Mouse (Mus musculus) hindbrain, embryonic 11.5 days (tissue): ENCODE results near the gene Elp6. TPM values are rescaled to one million over a fixed set of nuclear protein-coding genes. Genes with fewer than 3 reads are reported as not detected.

ENCODE experiments used
- ATAC-seq: fragments of 200-750 bp; cut with Nextera tagmentation; 2 replicates; pipeline ENCODE4 v1.8.0; 2017; ENCODE audit warnings: mild to moderate bottlenecking, moderate TSS enrichment, moderate library complexity; ENCODE audit not compliant: low FRiP score
- DNase-seq: peaks from one replicate; pipeline ENCODE4 v3.0.0-alpha.2; 2015; ENCODE audit warnings: low spot score
- H3K27ac ChIP-seq: fragments of 300-500 bp; sonication (generic); 2 replicates; pipeline ENCODE4 v1.5.1; 2014; ENCODE audit warnings: mild to moderate bottlenecking, low read depth, low read length
- H3K27me3 ChIP-seq: fragments of 300-500 bp; sonication (generic); 2 replicates; pipeline ENCODE4 v1.6.1; 2014; ENCODE audit warnings: mild to moderate bottlenecking, low read length, moderate library complexity, mixed read lengths; ENCODE audit not compliant: control insufficient read depth, insufficient read depth
- H3K36me3 ChIP-seq: fragments of 300-500 bp; sonication (generic); 2 replicates; pipeline ENCODE4 v1.6.1; 2014; ENCODE audit warnings: mild to moderate bottlenecking, low read length, moderate library complexity, mixed read lengths; ENCODE audit not compliant: control insufficient read depth, insufficient read depth
- H3K4me1 ChIP-seq: fragments of 300-500 bp; sonication (generic); replicated peaks from 2 replicates; pipeline ENCODE4 v1.6.1; 2014; ENCODE audit warnings: low read length, mixed read lengths; ENCODE audit not compliant: control insufficient read depth, insufficient read depth
- H3K4me2 ChIP-seq: fragments of 300-500 bp; sonication (generic); replicated peaks from 2 replicates; pipeline ENCODE4 v1.6.1; 2014; ENCODE audit warnings: mild to moderate bottlenecking, low read depth, low read length
- H3K4me3 ChIP-seq: fragments of 300-500 bp; sonication (generic); 2 replicates; pipeline ENCODE4 v1.5.1; 2014; ENCODE audit warnings: low read depth, low read length
- H3K9ac ChIP-seq: fragments of 300-500 bp; sonication (generic); 2 replicates; pipeline ENCODE4 v1.6.1; 2014; ENCODE audit warnings: low read depth, low read length
- H3K9me3 ChIP-seq: fragments of 300-500 bp; sonication (generic); 2 replicates; pipeline ENCODE4 v1.6.1; 2016; ENCODE audit warnings: low read length; ENCODE audit not compliant: control insufficient read depth
- WGBS: fragments of 180-500 bp; shearing (Covaris S2); extraction: QIAGEN DNeasy Blood & Tissue Kit; methylation state at CpG from one replicate; pipeline ENCODE4 v1.1.7; 2014; 5-methylcytosine and 5-hydroxymethylcytosine counted together
- polyA plus RNA-seq: library from polyadenylated mRNA; unstranded; fragments of >200 nt; fragmentation: Nextera tagmentation; extraction: Ambion mirVana; gene quantifications from 2 replicates; pipeline ENCODE4 v1.2.1, GENCODE M21; 2014

The Elp6 gene
- polyA plus RNA-seq, 1 experiment from 2014 or later: 35.1 TPM

- H3K9ac ChIP-seq: no peak overlapping the region
- no peaks in the 10 kb centered on the region for H3K27me3 ChIP-seq
- H3K36me3 ChIP-seq: no peaks in the 10 kb centered on the region
- no peak overlapping the region for H3K4me2 ChIP-seq
- DNase-seq (no peak), ATAC-seq (no peak)
- H3K4me3 ChIP-seq: no peak overlapping the region
- H3K27ac ChIP-seq: no peak overlapping the region
- no peaks in the 10 kb centered on the region for H3K4me1 ChIP-seq
- H3K9me3 ChIP-seq: no peaks in the 10 kb centered on the region
- WGBS: 92% methylated on average over 5 of the region's 5 CpGs
These were observed 35.2 kb downstream of the Elp6 start for GRCm38 (mm10) chr9:110340037-110340750.

DNA sequence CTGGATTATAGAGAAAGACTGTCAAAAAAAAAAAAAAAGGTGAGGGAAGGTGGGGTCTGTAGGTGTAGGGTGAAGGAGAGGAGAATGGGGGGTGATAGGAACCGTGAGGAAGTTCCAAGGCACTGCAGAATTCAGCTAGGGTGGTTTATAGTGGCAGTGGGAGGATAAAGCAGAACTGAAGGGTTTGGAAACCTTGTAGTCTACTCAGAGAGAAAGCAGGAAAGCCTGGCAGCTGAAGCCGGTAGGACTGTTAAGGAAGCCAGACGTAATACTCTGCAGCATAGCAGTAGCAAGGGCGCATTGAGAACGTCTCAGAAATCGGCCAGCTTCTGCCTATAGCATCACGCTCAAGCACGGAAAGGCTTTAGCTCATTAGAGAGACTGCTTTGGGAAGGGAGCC is 37.0 kb downstream of the Elp6 start:
- H3K9ac ChIP-seq: no peak overlapping the region
- DNase-seq (no peak), ATAC-seq (no peak)
- no peak overlapping the region for H3K4me2 ChIP-seq
- 85% methylated on average over 8 of the region's 8 CpGs for WGBS
- no peak overlapping the region for H3K4me3 ChIP-seq
- no peaks in the 10 kb centered on the region for H3K9me3 ChIP-seq
- no peaks in the 10 kb centered on the region for H3K36me3 ChIP-seq
- no peaks in the 10 kb centered on the region for H3K4me1 ChIP-seq
- H3K27ac ChIP-seq: no peak overlapping the region
- H3K27me3 ChIP-seq: no peaks in the 10 kb centered on the region

GRCm38 (mm10) chr9:110343805-110344204 is 38.8 kb downstream of the Elp6 start:
- no peak for DNase-seq
- no peaks in the 10 kb centered on the region for H3K27me3 ChIP-seq
- no peak for ATAC-seq
- no peak overlapping the region for H3K27ac ChIP-seq
- 61% methylated on average over 6 of the region's 6 CpGs for WGBS
- no peaks in the 10 kb centered on the region for H3K9me3 ChIP-seq
- no peak overlapping the region for H3K4me2 ChIP-seq
- no peak overlapping the region for H3K4me3 ChIP-seq
- no peaks in the 10 kb centered on the region for H3K4me1 ChIP-seq
- H3K9ac ChIP-seq: no peak overlapping the region
- H3K36me3 ChIP-seq: no peaks in the 10 kb centered on the region

DNA sequence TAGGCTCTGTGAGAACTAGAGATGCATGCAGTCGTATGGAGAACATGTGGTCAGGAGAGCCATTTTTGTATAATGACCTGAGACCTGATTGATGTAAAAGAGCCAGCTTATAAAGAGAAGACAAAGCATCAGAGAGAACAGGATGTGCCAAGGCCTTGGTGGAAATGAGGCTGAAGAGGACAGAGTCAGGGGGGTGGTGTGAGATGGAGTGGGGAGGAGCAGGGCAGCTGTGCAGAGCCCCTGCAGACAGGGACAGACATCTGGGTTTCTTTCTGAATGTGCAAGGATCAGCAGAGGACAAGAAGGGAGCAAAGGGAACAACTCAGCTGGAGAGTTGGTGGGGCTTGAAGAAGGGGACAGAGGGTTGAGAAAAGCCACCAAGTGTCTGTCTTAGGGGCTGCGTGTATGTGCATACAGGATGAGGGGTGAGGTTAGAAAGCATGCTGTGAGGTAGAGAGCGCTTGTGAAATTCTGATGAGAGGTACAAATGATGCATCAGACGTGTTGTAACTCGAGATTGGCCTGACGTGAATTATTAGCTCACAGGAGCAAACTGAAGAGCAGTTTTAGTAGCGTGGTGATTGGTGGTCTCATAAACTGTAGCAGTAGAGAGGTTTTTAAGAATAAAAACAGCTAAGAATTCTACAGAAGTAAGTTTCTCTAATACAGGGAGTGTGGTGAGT is 40.2 kb downstream of the Elp6 start:
- whole genome bisulfite sequencing: 77% methylated on average over 7 of the region's 7 CpGs
- DNase-seq: no peak

GRCm38 (mm10) chr9:110348899-110349298 is 43.9 kb downstream of the Elp6 start:
- Histone ChIP-seq H3K27me3 (no peaks in the 10 kb centered on the region), H3K4me3 (no peak overlapping the region), H3K4me2 (no peak overlapping the region), H3K36me3 (no peaks in the 10 kb centered on the region), H3K27ac (no peak overlapping the region), H3K9me3 (no peaks in the 10 kb centered on the region), H3K4me1 (no peaks in the 10 kb centered on the region), H3K9ac (no peak overlapping the region)
- ATAC-seq: no peak
- 77% methylated on average over 4 of the region's 4 CpGs for WGBS
- DNase-seq: no peak

More for the DNA sequence above, 40.2 kb downstream of the Elp6 start:
- H3K9ac ChIP-seq: no peak overlapping the region
- no peak overlapping the region for H3K4me2 ChIP-seq
- H3K27ac ChIP-seq: no peak overlapping the region
- H3K36me3 ChIP-seq: no peaks in the 10 kb centered on the region
- no peaks in the 10 kb centered on the region for H3K4me1 ChIP-seq
- H3K4me3 ChIP-seq: no peak overlapping the region
- no peaks in the 10 kb centered on the region for H3K9me3 ChIP-seq
- no peak for ATAC-seq
- H3K27me3 ChIP-seq: no peaks in the 10 kb centered on the region

GRCm38 (mm10) chr9:110350188-110350587 is 45.2 kb downstream of the Elp6 start:
- H3K9me3 ChIP-seq: no peaks in the 10 kb centered on the region
- H3K9ac ChIP-seq: no peak overlapping the region
- no peak for DNase-seq
- ATAC-seq: no peak
- H3K27me3 ChIP-seq: no peaks in the 10 kb centered on the region
- H3K4me1 ChIP-seq: no peaks in the 10 kb centered on the region
- H3K36me3 ChIP-seq: no peaks in the 10 kb centered on the region
- H3K4me3 ChIP-seq: no peak overlapping the region
- WGBS: 86% methylated on average over 5 of the region's 5 CpGs
- no peak overlapping the region for H3K4me2 ChIP-seq
- H3K27ac ChIP-seq: no peak overlapping the region

DNA sequence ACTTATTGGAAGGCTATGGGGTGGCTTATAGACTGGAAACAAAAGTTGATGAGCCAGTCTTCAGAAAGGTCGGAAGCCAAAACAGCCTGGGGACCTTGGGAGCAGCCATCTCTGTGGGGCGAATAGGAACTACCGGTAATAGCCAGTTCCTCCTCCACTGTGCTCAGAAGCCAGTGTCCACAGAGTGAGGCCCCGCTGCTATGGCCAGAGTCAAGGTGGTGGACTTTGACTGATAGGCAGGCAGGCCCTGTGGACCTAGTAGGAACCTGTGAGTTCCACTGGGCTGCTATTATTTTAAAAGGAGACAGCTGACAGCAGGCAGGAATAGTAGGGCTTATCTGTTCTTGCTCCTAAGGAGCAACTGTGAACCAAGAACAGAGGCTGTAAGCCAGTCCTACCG is 45.6 kb downstream of the Elp6 start:
- Histone ChIP-seq H3K9ac (no peak overlapping the region), H3K4me3 (no peak overlapping the region), H3K9me3 (no peaks in the 10 kb centered on the region), H3K4me2 (no peak overlapping the region), H3K36me3 (no peaks in the 10 kb centered on the region), H3K27me3 (no peaks in the 10 kb centered on the region), H3K27ac (no peak overlapping the region), H3K4me1 (no peaks in the 10 kb centered on the region)
- no peak for ATAC-seq
- DNase-seq: no peak
- WGBS: 88% methylated on average over 5 of the region's 5 CpGs

DNA sequence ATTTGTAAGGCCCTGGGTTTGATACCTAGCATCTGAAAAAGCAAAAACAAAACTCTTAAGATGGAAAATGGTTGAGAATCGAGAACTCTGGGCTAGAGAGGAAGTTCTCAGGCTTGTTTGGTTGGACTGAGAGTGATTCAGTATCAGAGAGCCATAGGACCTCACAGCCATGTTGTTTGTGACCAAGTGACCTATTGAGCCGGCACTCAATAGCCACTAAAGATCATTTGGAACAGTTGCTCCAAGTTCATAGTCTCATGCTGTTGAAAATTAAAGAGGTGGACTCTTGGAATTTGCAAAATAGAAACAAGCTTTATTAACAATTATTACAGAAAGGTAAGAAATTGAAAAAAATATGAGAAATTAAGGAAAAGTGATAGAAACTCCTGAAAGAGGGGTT is 46.4 kb downstream of the Elp6 start:
- no peaks in the 10 kb centered on the region for H3K36me3 ChIP-seq
- no peak overlapping the region for H3K4me2 ChIP-seq
- no peak overlapping the region for H3K9ac ChIP-seq
- H3K9me3 ChIP-seq: no peaks in the 10 kb centered on the region
- no peak overlapping the region for H3K27ac ChIP-seq
- H3K4me3 ChIP-seq: no peak overlapping the region
- DNase-seq (no peak), ATAC-seq (no peak)
- WGBS: 88% methylated on average over 2 of the region's 2 CpGs
- no peaks in the 10 kb centered on the region for H3K4me1 ChIP-seq
- no peaks in the 10 kb centered on the region for H3K27me3 ChIP-seq
